Mouse (Mus musculus) MEL (cell line): Measurements from ENCODE around the gene Gm42791. TPM values are rescaled to one million over a fixed set of nuclear protein-coding genes. Genes with fewer than 3 reads are reported as not detected.

ENCODE experiments used
- DNase-seq: peaks from one replicate; pipeline ENCODE4 v3.0.0; 2011; ENCODE audit warnings: low read depth, low spot score
- H3K27ac ChIP-seq: 2 replicates; pipeline ENCODE4 v1.5.1; 2012; ENCODE audit warnings: low read depth, mild to moderate bottlenecking, control low read depth, low read length, moderate library complexity; ENCODE audit not compliant: control insufficient read depth
- H3K27me3 ChIP-seq, 2 experiments: fragments of 150-350 bp in 1 of 2; sonication (generic) in 1 of 2; 2 replicates each; pipeline ENCODE4 v1.6.1; 2012; ENCODE audit warnings: low read length in 2 of 2, mild to moderate bottlenecking in 2 of 2, improper control_type of control experiment in 1 of 2, moderate library complexity in 1 of 2; ENCODE audit not compliant: insufficient read depth in 2 of 2, control insufficient read depth in 1 of 2
- H3K36me3 ChIP-seq, 2 experiments: 2 replicates each; pipeline ENCODE4 v1.6.1; 2012 to 2014; ENCODE audit warnings: low read length in 2 of 2, improper control_type of control experiment in 1 of 2, inconsistent platforms in 1 of 2, mild to moderate bottlenecking in 1 of 2; ENCODE audit not compliant: insufficient read depth in 2 of 2, control insufficient read depth in 1 of 2
- H3K4me1 ChIP-seq, 2 experiments: fragments of 150-350 bp in 1 of 2; sonication (generic) in 1 of 2; 2 replicates each; pipeline ENCODE4 v1.6.1; 2012; ENCODE audit warnings: low read length in 2 of 2, improper control_type of control experiment in 1 of 2, mild to moderate bottlenecking in 1 of 2; ENCODE audit not compliant: insufficient read depth in 2 of 2, control insufficient read depth in 1 of 2
- H3K4me3 ChIP-seq, 2 experiments: fragments of 150-350 bp in 1 of 2; sonication (generic) in 1 of 2; 2 replicates each; pipeline ENCODE4 v1.5.1; 2012; ENCODE audit warnings: low read depth in 2 of 2, low read length in 2 of 2, mild to moderate bottlenecking in 2 of 2, moderate library complexity in 2 of 2, control low read depth in 1 of 2, improper control_type of control experiment in 1 of 2; ENCODE audit not compliant: control insufficient read depth in 1 of 2, insufficient read depth in 1 of 2
- H3K79me2 ChIP-seq: 2 replicates; pipeline ENCODE4 v1.6.1; 2012; ENCODE audit warnings: mild to moderate bottlenecking, low read length, moderate library complexity; ENCODE audit not compliant: control insufficient read depth, poor library complexity, insufficient read depth
- H3K9ac ChIP-seq: 2 replicates; pipeline ENCODE4 v1.6.1; 2012; ENCODE audit warnings: low read depth, mild to moderate bottlenecking, control low read depth, low read length, moderate library complexity; ENCODE audit not compliant: control insufficient read depth, poor library complexity, severe bottlenecking
- H3K9me3 ChIP-seq: fragments of 150-350 bp; sonication (generic); replicated peaks from 2 replicates; pipeline ENCODE4 v1.6.1; 2012; ENCODE audit warnings: mild to moderate bottlenecking, low read length, improper control_type of control experiment, moderate library complexity; ENCODE audit not compliant: insufficient read depth
- BHLHE40 ChIP-seq: IDR thresholded peaks from 2 replicates; pipeline ENCODE4 v1.6.1; 2012; ENCODE audit warnings: low read depth, mild to moderate bottlenecking, inconsistent platforms, low read length, improper control_type of control experiment, borderline replicate concordance
- CHD1 ChIP-seq: IDR thresholded peaks from 2 replicates; pipeline ENCODE4 v1.6.1; 2012; ENCODE audit warnings: low read depth, mild to moderate bottlenecking, inconsistent platforms, low read length, improper control_type of control experiment
- CHD2 ChIP-seq: IDR thresholded peaks from 2 replicates; pipeline ENCODE4 v1.6.1; 2011; ENCODE audit warnings: low read length, improper control_type of control experiment
- CTCF ChIP-seq, 3 experiments: IDR thresholded peaks in 2 of 3; conservative IDR thresholded peaks in 1 of 3; 2 replicates each; pipeline ENCODE4 v1.5.1; 2011 to 2012; ENCODE audit warnings: low read length in 3 of 3, low read depth in 2 of 3, mild to moderate bottlenecking in 2 of 3, improper control_type of control experiment in 1 of 3, inconsistent platforms in 1 of 3, mixed read lengths in 1 of 3, moderate library complexity in 1 of 3; ENCODE audit not compliant: control insufficient read depth in 1 of 3, insufficient read depth in 1 of 3, poor library complexity in 1 of 3, severe bottlenecking in 1 of 3
- E2F4 ChIP-seq: IDR thresholded peaks from 2 replicates; pipeline ENCODE4 v1.6.1; 2011; ENCODE audit warnings: low read depth, low read length, improper control_type of control experiment, borderline replicate concordance
- ELF1 ChIP-seq: IDR thresholded peaks from 2 replicates; pipeline ENCODE4 v1.6.1; 2014; ENCODE audit warnings: low read depth, mild to moderate bottlenecking, inconsistent platforms, low read length, improper control_type of control experiment, moderate library complexity
- EP300 ChIP-seq, 2 experiments: IDR thresholded peaks; 2 replicates each; pipeline ENCODE4 v1.6.1; 2011; ENCODE audit warnings: improper control_type of control experiment in 2 of 2, low read length in 2 of 2, low read depth in 1 of 2, mild to moderate bottlenecking in 1 of 2
- ETS1 ChIP-seq: IDR thresholded peaks from 2 replicates; pipeline ENCODE4 v1.6.1; 2012; ENCODE audit warnings: low read depth, mild to moderate bottlenecking, inconsistent platforms, low read length, improper control_type of control experiment, moderate library complexity
- GABPA ChIP-seq: IDR thresholded peaks from 2 replicates; pipeline ENCODE4 v1.6.1; 2012; ENCODE audit warnings: low read depth, mild to moderate bottlenecking, inconsistent platforms, low read length, improper control_type of control experiment, moderate library complexity
- GATA1 ChIP-seq: IDR thresholded peaks from 2 replicates; pipeline ENCODE4 v1.6.1; 2011; ENCODE audit warnings: low read depth, low read length, improper control_type of control experiment
- HCFC1 ChIP-seq: IDR thresholded peaks from 2 replicates; pipeline ENCODE4 v1.6.1; 2012; ENCODE audit warnings: low read depth, mild to moderate bottlenecking, inconsistent platforms, low read length, improper control_type of control experiment, moderate library complexity
- JUND ChIP-seq: IDR thresholded peaks from 2 replicates; pipeline ENCODE4 v1.6.1; 2011; ENCODE audit warnings: low read depth, mild to moderate bottlenecking, improper control_type of control experiment, low read length
- KAT2A ChIP-seq: conservative IDR thresholded peaks from 2 replicates; pipeline ENCODE4 v1.6.1; 2012; ENCODE audit warnings: low read depth, low read length, improper control_type of control experiment, inconsistent platforms
- MAX ChIP-seq: IDR thresholded peaks from 2 replicates; pipeline ENCODE4 v1.6.1; 2011; ENCODE audit warnings: low read length, improper control_type of control experiment
- MAZ ChIP-seq: IDR thresholded peaks from 2 replicates; pipeline ENCODE4 v1.6.1; 2012; ENCODE audit warnings: low read depth, mild to moderate bottlenecking, inconsistent platforms, low read length, improper control_type of control experiment
- MEF2A ChIP-seq: IDR thresholded peaks from 2 replicates; pipeline ENCODE4 v1.6.1; 2014; ENCODE audit warnings: low read depth, mild to moderate bottlenecking, inconsistent platforms, low read length, improper control_type of control experiment; ENCODE audit not compliant: poor library complexity, insufficient replicate concordance, severe bottlenecking; ENCODE audit errors: extremely low read depth
- MXI1 ChIP-seq: IDR thresholded peaks from 2 replicates; pipeline ENCODE4 v1.6.1; 2011; ENCODE audit warnings: mild to moderate bottlenecking, low read depth, low read length, improper control_type of control experiment
- MYB ChIP-seq: IDR thresholded peaks from 2 replicates; pipeline ENCODE4 v1.6.1; 2011; ENCODE audit warnings: mild to moderate bottlenecking, low read depth, low read length, improper control_type of control experiment
- MYC ChIP-seq: IDR thresholded peaks from 2 replicates; pipeline ENCODE4 v1.6.1; 2011; ENCODE audit warnings: low read depth, mild to moderate bottlenecking, low read length, improper control_type of control experiment, moderate library complexity
- NELFE ChIP-seq: IDR thresholded peaks from 2 replicates; pipeline ENCODE4 v1.6.1; 2011; ENCODE audit warnings: low read depth, low read length, improper control_type of control experiment
- NRF1 ChIP-seq: IDR thresholded peaks from 2 replicates; pipeline ENCODE4 v1.6.1; 2014; ENCODE audit warnings: low read depth, mild to moderate bottlenecking, inconsistent platforms, low read length, improper control_type of control experiment, moderate library complexity; ENCODE audit not compliant: poor library complexity, insufficient read depth, severe bottlenecking
- POLR2A ChIP-seq, 2 experiments: IDR thresholded peaks; 2 replicates each; pipeline ENCODE4 v1.6.1; 2011 to 2012; ENCODE audit warnings: low read length in 2 of 2, mild to moderate bottlenecking in 2 of 2, control low read depth in 1 of 2, improper control_type of control experiment in 1 of 2, low read depth in 1 of 2, moderate library complexity in 1 of 2; ENCODE audit not compliant: control insufficient read depth in 1 of 2, insufficient read depth in 1 of 2, poor library complexity in 1 of 2
- POLR2AphosphoS2 ChIP-seq: IDR thresholded peaks from 2 replicates; pipeline ENCODE4 v1.6.1; 2011; ENCODE audit warnings: low read length, improper control_type of control experiment
- POLR2AphosphoS5 ChIP-seq: IDR thresholded peaks from 2 replicates; pipeline ENCODE4 v1.6.1; 2012; ENCODE audit warnings: low read depth, borderline replicate concordance, mild to moderate bottlenecking, inconsistent platforms, low read length, moderate library complexity, mixed read lengths
- RAD21 ChIP-seq: IDR thresholded peaks from 2 replicates; pipeline ENCODE4 v1.6.1; 2011; ENCODE audit warnings: mild to moderate bottlenecking, low read depth, low read length, improper control_type of control experiment
- RCOR1 ChIP-seq: IDR thresholded peaks from 2 replicates; pipeline ENCODE4 v1.6.1; 2012; ENCODE audit warnings: low read depth, mild to moderate bottlenecking, inconsistent platforms, low read length, improper control_type of control experiment
- SIN3A ChIP-seq: IDR thresholded peaks from 2 replicates; pipeline ENCODE4 v1.6.1; 2012; ENCODE audit warnings: low read length, improper control_type of control experiment, inconsistent platforms
- SMC3 ChIP-seq: IDR thresholded peaks from 2 replicates; pipeline ENCODE4 v1.6.1; 2011; ENCODE audit warnings: low read depth, low read length, improper control_type of control experiment
- TAL1 ChIP-seq: IDR thresholded peaks from 2 replicates; pipeline ENCODE4 v1.6.1; 2012; ENCODE audit warnings: mild to moderate bottlenecking, inconsistent platforms, low read length, moderate library complexity, mixed read lengths
- TBP ChIP-seq: IDR thresholded peaks from 2 replicates; pipeline ENCODE4 v1.8.0; 2011; ENCODE audit warnings: low read depth, low read length, improper control_type of control experiment
- TCF12 ChIP-seq: IDR thresholded peaks from 2 replicates; pipeline ENCODE4 v1.6.1; 2014; ENCODE audit warnings: low read depth, mild to moderate bottlenecking, inconsistent platforms, low read length, improper control_type of control experiment, moderate library complexity
- UBTF ChIP-seq: IDR thresholded peaks from 2 replicates; pipeline ENCODE4 v1.6.1; 2012; ENCODE audit warnings: low read depth, mild to moderate bottlenecking, inconsistent platforms, low read length, improper control_type of control experiment, moderate library complexity, borderline replicate concordance; ENCODE audit not compliant: insufficient read depth
- USF1 ChIP-seq: IDR thresholded peaks from 2 replicates; pipeline ENCODE4 v1.6.1; 2014; ENCODE audit warnings: low read depth, mild to moderate bottlenecking, inconsistent platforms, low read length, improper control_type of control experiment, moderate library complexity
- ZC3H11A ChIP-seq: IDR thresholded peaks from 2 replicates; pipeline ENCODE4 v1.6.1; 2012; ENCODE audit warnings: low read depth, mild to moderate bottlenecking, inconsistent platforms, low read length, improper control_type of control experiment
- ZKSCAN1 ChIP-seq: IDR thresholded peaks from 2 replicates; pipeline ENCODE4 v1.6.1; 2012; ENCODE audit warnings: low read depth, mild to moderate bottlenecking, inconsistent platforms, low read length, improper control_type of control experiment, moderate library complexity
- ZMIZ1 ChIP-seq: IDR thresholded peaks from 2 replicates; pipeline ENCODE4 v1.6.1; 2012; ENCODE audit warnings: low read depth, mild to moderate bottlenecking, inconsistent platforms, low read length, improper control_type of control experiment, moderate library complexity
- ZNF384 ChIP-seq: IDR thresholded peaks from 2 replicates; pipeline ENCODE4 v1.6.1; 2012; ENCODE audit warnings: low read depth, mild to moderate bottlenecking, inconsistent platforms, low read length, improper control_type of control experiment
- polyA plus RNA-seq, 2 experiments: library from polyadenylated mRNA; stranded (reverse) in 1 of 2; unstranded in 1 of 2; fragments of >175 nt in 1 of 2; fragments of >200 nt in 1 of 2; gene quantifications; 2 replicates each; pipeline versions ENCODE4 v1.2.1 to v1.2.4; 2012; ENCODE audit warnings: low replicate concordance in 2 of 2, low read depth in 1 of 2; ENCODE audit not compliant: insufficient read length in 2 of 2, insufficient read depth in 1 of 2, missing spikeins in 1 of 2
- total RNA-seq: library from RNA; depleted of rRNA; stranded (reverse); fragments of 300-350 nt; gene quantifications from 2 replicates; pipeline ENCODE4 v1.2.3, GENCODE M21; 2012

Gene Gm42791
- total and polyA plus RNA-seq, 3 experiments = 1.2 to 2.1 TPM; not detected in 1

DNA sequence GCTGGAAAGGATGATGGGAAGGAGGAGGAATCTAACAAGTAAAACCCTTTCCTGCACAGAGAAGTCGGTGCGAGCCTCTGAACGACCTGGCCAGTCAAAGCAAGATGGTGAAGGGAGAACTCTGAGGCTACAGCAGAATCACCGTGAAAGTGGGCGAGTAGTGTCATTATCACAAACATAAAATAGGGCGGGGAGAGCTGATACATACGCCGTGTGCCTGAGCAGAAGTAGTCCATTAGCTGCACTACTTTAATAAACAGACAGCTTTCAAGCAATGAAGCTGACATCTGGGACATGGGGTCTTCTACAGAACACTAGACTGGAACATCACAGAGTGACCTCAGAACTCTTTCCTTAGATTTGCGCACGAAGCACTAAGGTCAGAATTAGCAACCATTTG lies 98.4 kb downstream of the Gm42791 start:
- no peaks in the 10 kb centered on the region for H3K27me3 ChIP-seq
- no peaks in the 10 kb centered on the region for H3K9me3 ChIP-seq
- peaks cover 14 to 29% of the 10 kb centered on the region in 2 experiments for H3K4me1 ChIP-seq
- H3K36me3 ChIP-seq = peaks cover 0 to 26% of the 10 kb centered on the region in 2 experiments; a peak in 2 of 4 replicates
- peak overlapping the region; percentile 19 to 27 for H3K4me3 ChIP-seq
- H3K79me2 ChIP-seq = no peaks in the 10 kb centered on the region
- peak overlapping the region; percentile 72 for H3K9ac ChIP-seq
- DNase-seq = peak; percentile 79
- H3K27ac ChIP-seq = peak overlapping the region; percentile 95
- no peak for TF ChIP-seq KAT2A
- TF ChIP-seq ZNF384 = no peak
- no peak for TF ChIP-seq ZKSCAN1
- TF ChIP-seq JUND = 0 out of 2 replicates have a peak, but pooled peaks have one; percentile 9
- no peak for TF ChIP-seq CHD2
- TF ChIP-seq MAZ = 0 out of 2 replicates have a peak, but pooled peaks have one; percentile 36
- peak; percentile 72; the same call in 1 of the 2 replicates for TF ChIP-seq ZMIZ1
- no peak for TF ChIP-seq MYB
- no peak for TF ChIP-seq USF1
- peak; percentile 15; the same call in 1 of the 2 replicates for TF ChIP-seq RCOR1
- peak; percentile 58 for TF ChIP-seq NELFE
- peak; percentile 54 for TF ChIP-seq GATA1
- no peak for TF ChIP-seq MAX
- no peak; the same call in 1 of the 2 replicates for TF ChIP-seq SIN3A
- TF ChIP-seq CTCF (IDR thresholded peaks at IDR 0.05 in 2 of 3, conservative IDR thresholded peaks at IDR 0.05 in 1 of 3; ENCODE audit: control insufficient read depth in 1 of 3, insufficient read depth in 1 of 3, low read depth in 2 of 3, low read length in 3 of 3, poor library complexity in 1 of 3, severe bottlenecking in 1 of 3) = no peak
- no peak for TF ChIP-seq SMC3
- TF ChIP-seq TCF12 = no peak
- no peak for TF ChIP-seq POLR2AphosphoS5
- no peak for TF ChIP-seq RAD21
- TF ChIP-seq ELF1 = no peak
- no peak for TF ChIP-seq BHLHE40
- peak; percentile 20; the same call in 1 of the 2 replicates for TF ChIP-seq E2F4
- TF ChIP-seq POLR2AphosphoS2 = peak; percentile 49
- TF ChIP-seq ZC3H11A = no peak
- no peak for TF ChIP-seq NRF1
- no peak for TF ChIP-seq CHD1
- TF ChIP-seq POLR2A (IDR thresholded peaks at IDR 0.05; ENCODE audit: control insufficient read depth in 1 of 2, insufficient read depth in 1 of 2, low read depth in 1 of 2, low read length in 2 of 2, poor library complexity in 1 of 2) = no peak; a peak in 2 of 4 replicates
- TF ChIP-seq TAL1 = no peak
- no peak for TF ChIP-seq MEF2A
- peak in 1 of 2 experiments; percentile 46; a peak in 2 of 4 replicates for TF ChIP-seq EP300 (IDR thresholded peaks at IDR 0.05; ENCODE audit: low read depth in 1 of 2, low read length in 2 of 2)
- no peak for TF ChIP-seq MYC
- TF ChIP-seq HCFC1 = peak; percentile 25; the same call in 1 of the 2 replicates
- no peak for TF ChIP-seq UBTF
- peak; percentile 73 for TF ChIP-seq TBP
- no peak for TF ChIP-seq GABPA
- peak; percentile 43; the same call in 1 of the 2 replicates for TF ChIP-seq ETS1
- TF ChIP-seq MXI1 = no peak
